Mouse (Mus musculus) CH12.LX (cell line): Measurements from ENCODE around the gene Cnih3. TPM values are rescaled to one million over a fixed set of nuclear protein-coding genes. Genes with fewer than 3 reads are reported as not detected.

ENCODE experiments used
- DNase-seq: peaks from one replicate; pipeline ENCODE4 v3.0.0-alpha.2; 2013; ENCODE audit errors: extremely low read depth
- H3K27ac ChIP-seq: 2 replicates; pipeline ENCODE4 v1.5.1; 2012; ENCODE audit warnings: low read depth, mild to moderate bottlenecking, control low read depth, moderate library complexity; ENCODE audit not compliant: insufficient read depth
- H3K27me3 ChIP-seq: replicated peaks from 2 replicates; pipeline ENCODE3; 2012; ENCODE audit warnings: inconsistent platforms
- H3K36me3 ChIP-seq, 2 experiments: replicated peaks in 1 of 2; 2 replicates each; pipeline versions ENCODE3 to v1.6.1; 2012; ENCODE audit warnings: inconsistent platforms in 1 of 2, low read length in 1 of 2, mild to moderate bottlenecking in 1 of 2, mixed read lengths in 1 of 2, moderate library complexity in 1 of 2; ENCODE audit not compliant: control insufficient read depth in 1 of 2, insufficient read depth in 1 of 2
- H3K4me1 ChIP-seq, 2 experiments: 2 replicates each; pipeline ENCODE4 v1.6.1; 2012; ENCODE audit warnings: inconsistent platforms in 1 of 2, moderate library complexity in 1 of 2; ENCODE audit not compliant: insufficient read depth in 2 of 2, control insufficient read depth in 1 of 2
- H3K4me2 ChIP-seq: 2 replicates; pipeline ENCODE4 v1.6.1; 2012; ENCODE audit warnings: low read depth, mild to moderate bottlenecking, control low read depth; ENCODE audit not compliant: poor library complexity, insufficient read depth, severe bottlenecking
- H3K4me3 ChIP-seq, 3 experiments: fragments of 150-350 bp in 1 of 3; sonication (generic) in 1 of 3; replicated peaks in 1 of 3; 2 replicates each; pipeline versions ENCODE3 to v1.5.1; 2011 to 2012; ENCODE audit warnings: low read depth in 2 of 3, low read length in 2 of 3, mild to moderate bottlenecking in 2 of 3, moderate library complexity in 2 of 3, control low read depth in 1 of 3, improper control_type of control experiment in 1 of 3, inconsistent platforms in 1 of 3, mixed read lengths in 1 of 3; ENCODE audit not compliant: poor library complexity in 1 of 3
- H3K79me2 ChIP-seq: replicated peaks from 2 replicates; pipeline ENCODE4 v1.6.1; 2012; ENCODE audit warnings: mild to moderate bottlenecking, moderate library complexity; ENCODE audit not compliant: control insufficient read depth, poor library complexity, insufficient read depth, severe bottlenecking; ENCODE audit errors: extremely low read depth
- H3K9ac ChIP-seq: 2 replicates; pipeline ENCODE4 v1.6.1; 2012; ENCODE audit warnings: low read depth, mild to moderate bottlenecking, control low read depth, moderate library complexity; ENCODE audit not compliant: insufficient read depth
- H3K9me3 ChIP-seq: replicated peaks from 2 replicates; pipeline ENCODE3; 2012; ENCODE audit warnings: low read length, inconsistent platforms, mixed read lengths
- BHLHE40 ChIP-seq: IDR thresholded peaks from 2 replicates; pipeline ENCODE4 v1.6.1; 2011; ENCODE audit warnings: mild to moderate bottlenecking, low read depth, low read length, improper control_type of control experiment
- CHD1 ChIP-seq: IDR thresholded peaks from 2 replicates; pipeline ENCODE4 v1.6.1; 2012; ENCODE audit warnings: low read depth, low read length, improper control_type of control experiment, inconsistent platforms
- CHD2 ChIP-seq: IDR thresholded peaks from 2 replicates; pipeline ENCODE4 v1.6.1; 2011; ENCODE audit warnings: low read length, improper control_type of control experiment
- ETS1 ChIP-seq: conservative IDR thresholded peaks from 2 replicates; pipeline ENCODE4 v1.6.1; 2012; ENCODE audit warnings: low read depth, mild to moderate bottlenecking, inconsistent platforms, low read length, improper control_type of control experiment, moderate library complexity
- GABPA ChIP-seq: IDR thresholded peaks from 2 replicates; pipeline ENCODE4 v1.6.1; 2012; ENCODE audit warnings: low read depth, low read length, improper control_type of control experiment, inconsistent platforms; ENCODE audit not compliant: insufficient replicate concordance
- HCFC1 ChIP-seq: IDR thresholded peaks from 2 replicates; pipeline ENCODE4 v1.6.1; 2012; ENCODE audit warnings: low read depth, mild to moderate bottlenecking, inconsistent platforms, low read length, improper control_type of control experiment
- JUN ChIP-seq: IDR thresholded peaks from 2 replicates; pipeline ENCODE4 v1.6.1; 2011; ENCODE audit warnings: low read depth, mild to moderate bottlenecking, low read length, improper control_type of control experiment, moderate library complexity; ENCODE audit not compliant: insufficient read depth
- MAFK ChIP-seq: IDR thresholded peaks from 2 replicates; pipeline ENCODE4 v1.6.1; 2011; ENCODE audit warnings: low read length, improper control_type of control experiment; ENCODE audit not compliant: insufficient replicate concordance
- MAX ChIP-seq: IDR thresholded peaks from 2 replicates; pipeline ENCODE4 v1.6.1; 2011; ENCODE audit warnings: low read length, improper control_type of control experiment
- MAZ ChIP-seq: IDR thresholded peaks from 2 replicates; pipeline ENCODE4 v1.6.1; 2012; ENCODE audit warnings: low read depth, mild to moderate bottlenecking, inconsistent platforms, low read length, improper control_type of control experiment, moderate library complexity
- MEF2A ChIP-seq: IDR thresholded peaks from 2 replicates; pipeline ENCODE4 v1.6.1; 2014; ENCODE audit warnings: low read depth, mild to moderate bottlenecking, inconsistent platforms, low read length, improper control_type of control experiment, borderline replicate concordance
- MXI1 ChIP-seq: IDR thresholded peaks from 2 replicates; pipeline ENCODE4 v1.6.1; 2011; ENCODE audit warnings: mild to moderate bottlenecking, low read depth, low read length, improper control_type of control experiment
- PAX5 ChIP-seq: IDR thresholded peaks from 2 replicates; pipeline ENCODE4 v1.6.1; 2012; ENCODE audit warnings: low read length, inconsistent platforms, mixed read lengths
- POLR2AphosphoS2 ChIP-seq: IDR thresholded peaks from 2 replicates; pipeline ENCODE4 v1.6.1; 2011; ENCODE audit warnings: low read depth, low read length, improper control_type of control experiment
- RAD21 ChIP-seq: IDR thresholded peaks from 2 replicates; pipeline ENCODE4 v1.6.1; 2011; ENCODE audit warnings: low read depth, mild to moderate bottlenecking, low read length, improper control_type of control experiment, moderate library complexity
- RCOR1 ChIP-seq: conservative IDR thresholded peaks from 2 replicates; pipeline ENCODE4 v1.6.1; 2012; ENCODE audit warnings: low read depth, mild to moderate bottlenecking, inconsistent platforms, low read length, improper control_type of control experiment
- SMC3 ChIP-seq: IDR thresholded peaks from 2 replicates; pipeline ENCODE4 v1.6.1; 2011; ENCODE audit warnings: low read depth, low read length, improper control_type of control experiment
- UBTF ChIP-seq: IDR thresholded peaks from 2 replicates; pipeline ENCODE4 v1.6.1; 2012; ENCODE audit warnings: low read depth, mild to moderate bottlenecking, inconsistent platforms, low read length, improper control_type of control experiment, moderate library complexity
- ZC3H11A ChIP-seq: IDR thresholded peaks from 2 replicates; pipeline ENCODE4 v1.6.1; 2012; ENCODE audit warnings: low read depth, mild to moderate bottlenecking, inconsistent platforms, low read length, improper control_type of control experiment
- dilution Hi-C: fragments of 300-500 bp; cut with MboI; formaldehyde crosslinking; loops from 2 replicates; pipeline ENCODE4 v1.14.3; 2020; ENCODE audit warnings: low sequenced_read_pairs; ENCODE audit not compliant: extremely low pct_unique_long_range_greater_than_20kb, extremely low pct_ligation_motif_present
- in situ Hi-C: fragments of 300-500 bp; cut with MboI; formaldehyde crosslinking; loops from 3 replicates; pipeline ENCODE4 v1.14.3; 2019; ENCODE audit warnings: low sequenced_read_pairs, low pct_ligation_motif_present, low pct_unique_long_range_greater_than_20kb, mixed read lengths
- polyA plus RNA-seq: library from polyadenylated mRNA; unstranded; fragments of >175 nt; gene quantifications from 2 replicates; pipeline ENCODE4 v1.2.1, GENCODE M21; 2012; ENCODE audit warnings: low read depth; ENCODE audit not compliant: insufficient read length
- total RNA-seq, 2 experiments: library from RNA; depleted of rRNA; stranded (reverse); fragments of 300-350 nt in 1 of 2; fragments of >200 nt in 1 of 2; gene quantifications; 2 replicates each; pipeline ENCODE4 v1.2.3; 2012 to 2014

Cnih3 gene
- total RNA-seq (2012; rRNA removed) = not detected in 2 replicates
- not detected in 2 replicates for total RNA-seq (2014; rRNA removed)
- not detected in 2 replicates for polyA plus RNA-seq

GRCm38 (mm10) chr1:181352367-181353199 lies at the start of gene Cnih3:
Gene Cnih3, plus strand, starts transcription at chr1:181352628.
- no peak for DNase-seq
- H3K4me1 ChIP-seq = peaks cover 0 to 4% of the 10 kb centered on the region in 2 experiments; a peak in 1 of 4 replicates
- TF ChIP-seq UBTF (0 out of 2 replicates have a peak, but pooled peaks have one; percentile 47), SMC3 (no peak), RCOR1 (no peak), ZC3H11A (no peak), CHD1 (no peak), MAX (no peak; the same call in 1 of the 2 replicates), HCFC1 (no peak), PAX5 (no peak), BHLHE40 (peak; percentile 61)
- no peaks in the 10 kb centered on the region for H3K9me3 ChIP-seq
- H3K9ac ChIP-seq = no peak within 1 kb of the TSS
- in situ Hi-C loops = no loop called here
- H3K79me2 ChIP-seq = no peaks in the 10 kb centered on the region
- H3K36me3 ChIP-seq = no peaks in the 10 kb centered on the region
- no peak within 1 kb of the TSS for H3K27ac ChIP-seq
- H3K27me3 ChIP-seq = peaks cover 7% of the 10 kb centered on the region
- dilution Hi-C loops = no loop called here
- H3K4me2 ChIP-seq = peak within 1 kb of the TSS; percentile 82
- no peak within 1 kb of the TSS for H3K4me3 ChIP-seq

GRCm38 (mm10) chr1:181307981-181308380 lies 44.4 kb upstream of the Cnih3 start:
- Histone ChIP-seq H3K9me3 (peaks cover 5% of the 10 kb centered on the region), H3K27me3 (peaks cover 1% of the 10 kb centered on the region), H3K79me2 (no peaks in the 10 kb centered on the region), H3K4me2 (no peak overlapping the region), H3K9ac (no peak overlapping the region), H3K36me3 (no peaks in the 10 kb centered on the region), H3K4me3 (no peak overlapping the region), H3K27ac (no peak overlapping the region), H3K4me1 (peaks cover 0 to 2% of the 10 kb centered on the region in 2 experiments; a peak in 2 of 4 replicates)
- DNase-seq = no peak
- no peak for TF ChIP-seq ETS1
- in situ Hi-C loops (no loop called here), dilution Hi-C loops (no loop called here)

GRCm38 (mm10) chr1:181310712-181311111 lies 41.7 kb upstream of the Cnih3 start:
- H3K27me3 ChIP-seq = peaks cover 1% of the 10 kb centered on the region
- H3K36me3 ChIP-seq = no peaks in the 10 kb centered on the region
- no peak overlapping the region for H3K4me2 ChIP-seq
- no peak overlapping the region for H3K4me3 ChIP-seq
- in situ Hi-C loops = no loop called here
- peaks cover 0 to 5% of the 10 kb centered on the region in 2 experiments; a peak in 2 of 4 replicates for H3K4me1 ChIP-seq
- DNase-seq = no peak
- no peaks in the 10 kb centered on the region for H3K79me2 ChIP-seq
- H3K27ac ChIP-seq = no peak overlapping the region
- TF ChIP-seq CHD1 (no peak), POLR2AphosphoS2 (no peak), MAFK (no peak), CHD2 (no peak), MXI1 (no peak), MEF2A (no peak), JUN (no peak), MAZ (no peak), GABPA (no peak), RAD21 (no peak)
- H3K9me3 ChIP-seq = peaks cover 5% of the 10 kb centered on the region
- no peak overlapping the region for H3K9ac ChIP-seq
- dilution Hi-C loops = no loop called here
